Mouse (Mus musculus) heart, postnatal 14 days (tissue): ENCODE measurements around the gene Cbx1. TPM values are rescaled to one million over a fixed set of nuclear protein-coding genes. Genes with fewer than 3 reads are reported as not detected.
"Not testable (repeated sequence)": the region's sequence is repeated elsewhere in the genome, so short reads cannot be mapped to it uniquely, and the experiment has no call there.

Experiments
- DNase-seq, 2 experiments: peaks; one replicate each; pipeline ENCODE4 v3.0.0; 2021 to 2022
- intact Hi-C: fragments of 180-260 bp; cut with DNase I; formaldehyde crosslinking; loops from one replicate; pipeline ENCODE4 v1.15.1; 2025
- total RNA-seq, 2 experiments: library from RNA; stranded (reverse); gene quantifications; 2 replicates each; pipeline ENCODE4 v1.2.3; 2021

The Cbx1 gene
- total RNA-seq, 2 experiments from 2014 or later: 36.4 to 46.8 TPM

- DNase-seq, intact Hi-C loops: not testable (repeated sequence)
These were observed 22.3 kb downstream of the Cbx1 start for GRCm38 (mm10) chr11:96811188-96811587.

GRCm38 (mm10) chr11:96813455-96813854, 24.5 kb downstream of the Cbx1 start:
- no peak for DNase-seq
- intact Hi-C loops: no loop called here

- DNase-seq: no peak
- intact Hi-C loops: no loop called here
These were observed 25.0 kb downstream of the Cbx1 start for GRCm38 (mm10) chr11:96813920-96814319.

- DNase-seq: no peak
- intact Hi-C loops: no loop called here
These were observed 25.5 kb downstream of the Cbx1 start for GRCm38 (mm10) chr11:96814443-96814842.

- no peak for DNase-seq
- intact Hi-C loops: no loop called here
These were observed 27.0 kb downstream of the Cbx1 start for GRCm38 (mm10) chr11:96815895-96816294.

GRCm38 (mm10) chr11:96816494-96816893, 27.6 kb downstream of the Cbx1 start:
- no peak for DNase-seq
- intact Hi-C loops: no loop called here

- intact Hi-C loops: no loop called here
- no peak for DNase-seq
These were observed 28.1 kb downstream of the Cbx1 start for GRCm38 (mm10) chr11:96816979-96817378.

- no peak for DNase-seq
- intact Hi-C loops: no loop called here
These were observed 29.3 kb downstream of the Cbx1 start for GRCm38 (mm10) chr11:96818128-96818710.

GRCm38 (mm10) chr11:96821956-96822355, 33.0 kb downstream of the Cbx1 start:
- no peak for DNase-seq
- intact Hi-C loops: no loop called here

GRCm38 (mm10) chr11:96822675-96823470, 33.9 kb downstream of the Cbx1 start:
- DNase-seq: no peak
- intact Hi-C loops: no loop called here

GRCm38 (mm10) chr11:96823471-96823837, 34.5 kb downstream of the Cbx1 start:
- no peak for DNase-seq
- intact Hi-C loops: no loop called here

- intact Hi-C loops: no loop called here
These were observed 35.2 kb downstream of the Cbx1 start for GRCm38 (mm10) chr11:96823880-96824782.

GRCm38 (mm10) chr11:96824783-96825495, 36.0 kb downstream of the Cbx1 start:
- DNase-seq: peak; percentile 82 to 86
- intact Hi-C loops: no loop called here

More at GRCm38 (mm10) chr11:96823880-96824782, 35.2 kb downstream of the Cbx1 start:
- DNase-seq: peak; percentile 82 to 84

GRCm38 (mm10) chr11:96826481-96826880, 37.6 kb downstream of the Cbx1 start:
- intact Hi-C loops: no loop called here
- DNase-seq: peak; percentile 39 to 64

GRCm38 (mm10) chr11:96827062-96827581, 38.2 kb downstream of the Cbx1 start:
- intact Hi-C loops: no loop called here
- DNase-seq: peak; percentile 24 to 34

- intact Hi-C loops: no loop called here
- no peak for DNase-seq
These were observed 39.0 kb downstream of the Cbx1 start for GRCm38 (mm10) chr11:96827917-96828316.

- DNase-seq: no peak
- intact Hi-C loops: no loop called here
These were observed 40.0 kb downstream of the Cbx1 start for GRCm38 (mm10) chr11:96828881-96829280.

GRCm38 (mm10) chr11:96829403-96829812, 40.5 kb downstream of the Cbx1 start:
- peak; percentile 89 to 91 for DNase-seq
- intact Hi-C loops: no loop called here

GRCm38 (mm10) chr11:96829813-96830538, 41.0 kb downstream of the Cbx1 start, which contains the start of gene Nfe2l1:
Gene Nfe2l1 (minus strand): TSS chr11:96829968.
- DNase-seq: peak; percentile 95 to 97
- intact Hi-C loops: loop anchor here (2.0 kb wide), 2 partner anchors 21 to 35 kb away; no protein-coding TSS in a partner anchor
